Mouse (Mus musculus) hindbrain, embryonic 16.5 days (tissue): ENCODE data around the gene Rara. TPM values are rescaled to one million over a fixed set of nuclear protein-coding genes. Genes with fewer than 3 reads are reported as not detected.

Source experiments
- ATAC-seq: fragments of 200-750 bp; cut with Nextera tagmentation; 2 replicates; pipeline ENCODE4 v1.8.0; 2017; ENCODE audit warnings: moderate TSS enrichment, moderate library complexity
- H3K27ac ChIP-seq: fragments of 300-500 bp; sonication (generic); 2 replicates; pipeline ENCODE4 v1.5.1; 2014; ENCODE audit warnings: low read depth, mild to moderate bottlenecking, control low read depth, low read length, moderate library complexity
- H3K27me3 ChIP-seq: fragments of 300-500 bp; sonication (generic); replicated peaks from 2 replicates; pipeline ENCODE4 v1.6.1; 2014; ENCODE audit warnings: low read length; ENCODE audit not compliant: control insufficient read depth, insufficient read depth
- H3K36me3 ChIP-seq: fragments of 300-500 bp; sonication (generic); 2 replicates; pipeline ENCODE4 v1.6.1; 2014; ENCODE audit warnings: mild to moderate bottlenecking, low read length, moderate library complexity, mixed read lengths; ENCODE audit not compliant: control insufficient read depth, insufficient read depth
- H3K4me1 ChIP-seq: fragments of 300-500 bp; sonication (generic); 2 replicates; pipeline ENCODE4 v1.6.1; 2014; ENCODE audit warnings: low read depth, low read length; ENCODE audit not compliant: control insufficient read depth, insufficient read depth
- H3K4me2 ChIP-seq: fragments of 300-500 bp; sonication (generic); 2 replicates; pipeline ENCODE4 v1.6.1; 2014; ENCODE audit warnings: mild to moderate bottlenecking, low read length, control low read depth, moderate library complexity
- H3K4me3 ChIP-seq: fragments of 300-500 bp; sonication (generic); 2 replicates; pipeline ENCODE4 v1.5.1; 2014; ENCODE audit warnings: mild to moderate bottlenecking, low read length, control low read depth, moderate library complexity
- H3K9ac ChIP-seq: fragments of 300-500 bp; sonication (generic); 2 replicates; pipeline ENCODE4 v1.6.1; 2014; ENCODE audit warnings: low read depth, mild to moderate bottlenecking, control low read depth, low read length, moderate library complexity
- H3K9me3 ChIP-seq: fragments of 300-500 bp; sonication (generic); 2 replicates; pipeline ENCODE4 v1.6.1; 2014; ENCODE audit warnings: mild to moderate bottlenecking, low read length, moderate library complexity; ENCODE audit not compliant: control insufficient read depth
- WGBS: fragments of 180-500 bp; shearing (Covaris S2); extraction: QIAGEN DNeasy Blood & Tissue Kit; methylation state at CpG from one replicate; pipeline ENCODE4 v1.1.7; 2014; 5-methylcytosine and 5-hydroxymethylcytosine counted together
- polyA plus RNA-seq: library from polyadenylated mRNA; unstranded; fragments of >200 nt; fragmentation: Nextera tagmentation; extraction: Ambion mirVana; gene quantifications from 2 replicates; pipeline ENCODE4 v1.2.1, GENCODE M21; 2015

The Rara gene
- polyA plus RNA-seq, 1 experiment from 2014 or later = 12.1 TPM

GRCm38 (mm10) chr11:98934367-98934766 is 6.7 kb downstream of the Rara start:
- H3K27me3 ChIP-seq = no peaks in the 10 kb centered on the region
- 90% methylated on average over 3 of the region's 3 CpGs for WGBS
- no peak overlapping the region for H3K9ac ChIP-seq
- H3K27ac ChIP-seq = no peak overlapping the region
- no peak overlapping the region for H3K4me2 ChIP-seq
- H3K9me3 ChIP-seq = no peaks in the 10 kb centered on the region
- no peak overlapping the region for H3K4me3 ChIP-seq
- H3K4me1 ChIP-seq = peaks cover 60% of the 10 kb centered on the region
- ATAC-seq = no peak
- no peaks in the 10 kb centered on the region for H3K36me3 ChIP-seq

- Histone ChIP-seq H3K4me1 (peaks cover 60% of the 10 kb centered on the region), H3K27ac (no peak overlapping the region), H3K9ac (no peak overlapping the region), H3K4me2 (no peak overlapping the region), H3K9me3 (no peaks in the 10 kb centered on the region), H3K4me3 (no peak overlapping the region), H3K36me3 (no peaks in the 10 kb centered on the region), H3K27me3 (no peaks in the 10 kb centered on the region)
- WGBS = 95% methylated on average over 3 of the region's 3 CpGs
- no peak for ATAC-seq
Observed at GRCm38 (mm10) chr11:98935123-98935522, 7.5 kb downstream of the Rara start.

- ATAC-seq = no peak
- Histone ChIP-seq H3K27ac (no peak overlapping the region), H3K36me3 (no peaks in the 10 kb centered on the region), H3K4me2 (peak overlapping the region; percentile 93), H3K4me3 (no peak overlapping the region), H3K4me1 (peaks cover 60% of the 10 kb centered on the region), H3K27me3 (no peaks in the 10 kb centered on the region), H3K9me3 (no peaks in the 10 kb centered on the region), H3K9ac (peak overlapping the region; percentile 66)
- 5% methylated on average over 28 of the region's 29 CpGs for WGBS
Observed at GRCm38 (mm10) chr11:98936170-98936569, 8.6 kb downstream of the Rara start.

GRCm38 (mm10) chr11:98936606-98937409 is 9.2 kb downstream of the Rara start:
- no peaks in the 10 kb centered on the region for H3K9me3 ChIP-seq
- H3K27me3 ChIP-seq = no peaks in the 10 kb centered on the region
- peak overlapping the region; percentile 66 for H3K9ac ChIP-seq
- peak overlapping the region; percentile 27; the same call in 1 of the 2 replicates for H3K27ac ChIP-seq
- ATAC-seq = peak; percentile 45
- H3K4me1 ChIP-seq = peaks cover 60% of the 10 kb centered on the region
- peak overlapping the region; percentile 66 for H3K4me3 ChIP-seq
- peak overlapping the region; percentile 93 for H3K4me2 ChIP-seq
- 3% methylated on average over 23 of the region's 23 CpGs for WGBS
- no peaks in the 10 kb centered on the region for H3K36me3 ChIP-seq

GRCm38 (mm10) chr11:98937410-98937913 is 9.8 kb downstream of the Rara start:
- H3K9ac ChIP-seq = peak overlapping the region; percentile 66
- ATAC-seq = peak; percentile 88
- H3K27me3 ChIP-seq = no peaks in the 10 kb centered on the region
- H3K4me2 ChIP-seq = peak overlapping the region; percentile 93
- peak overlapping the region; percentile 66 for H3K4me3 ChIP-seq
- WGBS = under 1% methylated on average over 30 of the region's 38 CpGs
- H3K27ac ChIP-seq = peak overlapping the region; percentile 62; the same call in 1 of the 2 replicates
- H3K4me1 ChIP-seq = peaks cover 60% of the 10 kb centered on the region
- no peaks in the 10 kb centered on the region for H3K36me3 ChIP-seq
- no peaks in the 10 kb centered on the region for H3K9me3 ChIP-seq

- no peak for ATAC-seq
- Histone ChIP-seq H3K36me3 (no peaks in the 10 kb centered on the region), H3K4me1 (peaks cover 60% of the 10 kb centered on the region)
Observed at GRCm38 (mm10) chr11:98937914-98938694, 10.5 kb downstream of the Rara start.

GRCm38 (mm10) chr11:98938701-98939083 is 11.1 kb downstream of the Rara start:
- Histone ChIP-seq H3K27me3 (no peaks in the 10 kb centered on the region), H3K4me2 (peak overlapping the region; percentile 93), H3K36me3 (no peaks in the 10 kb centered on the region), H3K9me3 (no peaks in the 10 kb centered on the region), H3K27ac (no peak overlapping the region), H3K9ac (no peak overlapping the region), H3K4me3 (peak overlapping the region; percentile 66; the same call in 1 of the 2 replicates), H3K4me1 (peaks cover 66% of the 10 kb centered on the region)
- no peak for ATAC-seq
- WGBS = 49% methylated on average over 7 of the region's 7 CpGs

More at GRCm38 (mm10) chr11:98937914-98938694, 10.5 kb downstream of the Rara start:
- H3K4me3 ChIP-seq = peak overlapping the region; percentile 66
- WGBS = 1% methylated on average over 39 of the region's 39 CpGs
- peak overlapping the region; percentile 66 for H3K9ac ChIP-seq
- H3K27me3 ChIP-seq = no peaks in the 10 kb centered on the region
- no peaks in the 10 kb centered on the region for H3K9me3 ChIP-seq
- peak overlapping the region; percentile 62; the same call in 1 of the 2 replicates for H3K27ac ChIP-seq
- H3K4me2 ChIP-seq = peak overlapping the region; percentile 93

GRCm38 (mm10) chr11:98939084-98939952 is 11.7 kb downstream of the Rara start:
- Histone ChIP-seq H3K36me3 (no peaks in the 10 kb centered on the region), H3K9me3 (no peaks in the 10 kb centered on the region), H3K4me2 (peak overlapping the region; percentile 93), H3K4me1 (peaks cover 71% of the 10 kb centered on the region), H3K4me3 (no peak overlapping the region), H3K27ac (no peak overlapping the region), H3K27me3 (no peaks in the 10 kb centered on the region), H3K9ac (no peak overlapping the region)
- ATAC-seq = no peak
- WGBS = 52% methylated on average over 15 of the region's 15 CpGs
